Mouse (Mus musculus): ENCODE data around the gene Apex2.

DNA sequence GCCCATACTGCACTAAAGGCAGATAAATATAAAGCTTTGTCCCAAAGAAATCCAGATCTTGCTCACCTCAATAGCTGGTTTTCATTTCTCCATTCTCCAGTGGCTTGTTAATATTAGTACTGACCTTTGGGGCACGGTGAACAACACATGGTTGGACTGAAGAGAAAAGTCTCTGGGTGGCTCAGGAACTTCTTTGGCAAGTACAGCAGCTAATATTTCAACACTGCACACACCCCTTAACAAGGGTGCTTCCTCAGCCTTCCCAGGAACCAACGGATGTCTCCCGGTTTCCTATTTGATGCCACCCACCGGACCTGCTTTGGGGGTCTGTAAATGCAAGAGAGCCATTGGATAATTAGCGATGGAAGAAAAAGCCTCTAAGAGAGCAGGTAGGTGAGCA, at the start of gene Apex2:
- TF ChIP-seq CTCF (IDR thresholded peaks at IDR 0.05; ENCODE audit: control insufficient read depth, insufficient read depth, insufficient read length) (no peak), MYOD1 (IDR thresholded peaks at IDR 0.05; ENCODE audit: control insufficient read depth, insufficient read length, low read depth) (no peak), MAX (IDR thresholded peaks at IDR 0.05) (no peak), MYOG (IDR thresholded peaks at IDR 0.05; ENCODE audit: control insufficient read depth, extremely low read depth, insufficient read length) (no peak)

All from C2C12 (cell line).